Mouse (Mus musculus): Measurements from ENCODE around the gene Ext2.

The Ext2 gene

DNA sequence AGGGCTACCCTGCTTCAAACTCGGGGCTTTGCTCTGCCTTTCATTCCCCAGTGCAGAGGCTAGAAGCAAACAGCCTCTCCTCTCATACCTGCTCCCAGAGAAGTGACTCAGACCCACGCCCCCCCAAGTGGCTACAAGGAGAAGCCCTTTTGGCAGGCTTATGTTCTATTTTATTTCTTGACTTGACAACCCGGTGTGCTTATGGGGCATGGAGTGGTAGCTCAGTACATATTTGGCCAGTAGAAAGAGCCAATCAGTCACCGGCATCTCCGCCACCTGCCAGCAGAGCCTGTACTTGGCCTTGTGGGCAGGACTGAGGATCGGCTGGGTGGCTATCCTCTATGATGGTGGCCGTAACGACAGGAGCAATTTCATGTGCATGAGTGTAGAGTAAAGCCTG lies 85.2 kb downstream of the Ext2 start:
- no peak for DNase-seq (ENCODE audit: low read depth, low spot score)

DNA sequence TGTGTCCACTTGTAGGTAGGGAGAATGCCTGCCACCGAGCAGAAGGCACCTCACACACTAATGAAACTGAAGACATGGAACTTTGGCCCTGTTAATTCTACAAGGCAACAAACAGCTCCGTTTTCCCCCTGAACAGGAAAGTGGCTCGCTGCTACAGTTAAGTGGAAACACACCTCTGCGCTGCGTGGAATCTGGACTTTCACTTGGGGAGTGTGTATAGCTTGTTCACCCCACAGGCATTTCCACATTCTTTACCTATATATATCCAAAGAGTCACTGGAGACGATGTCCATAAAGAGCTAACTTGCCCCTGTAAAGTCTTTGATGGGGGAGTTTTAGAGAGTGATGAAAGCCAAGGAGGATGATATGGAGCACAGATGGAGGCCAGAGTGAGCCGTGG lies 89.7 kb downstream of the Ext2 start:
- no peak for DNase-seq (ENCODE audit: low read depth, low spot score)

DNA sequence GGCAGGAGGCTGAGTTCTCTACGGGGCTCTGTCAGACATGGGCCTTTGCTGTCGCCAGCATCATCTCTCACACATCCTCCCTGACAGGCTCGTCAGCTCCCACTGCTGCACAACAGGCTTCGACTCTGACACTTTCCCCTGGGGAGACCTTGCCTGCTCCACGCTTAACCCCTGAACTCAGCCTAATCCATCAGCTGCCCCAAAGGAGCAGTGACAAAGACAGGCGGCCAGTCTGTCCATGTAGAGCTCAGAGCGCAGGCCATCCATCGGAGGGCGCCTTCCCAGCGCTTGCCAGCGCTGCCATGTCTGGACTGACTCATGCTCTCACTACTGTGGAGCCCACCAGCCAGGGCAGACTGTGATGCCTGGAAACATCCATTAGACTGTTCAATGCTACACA lies 92.8 kb downstream of the Ext2 start:
- no peak for DNase-seq (ENCODE audit: low read depth, low spot score)

DNA sequence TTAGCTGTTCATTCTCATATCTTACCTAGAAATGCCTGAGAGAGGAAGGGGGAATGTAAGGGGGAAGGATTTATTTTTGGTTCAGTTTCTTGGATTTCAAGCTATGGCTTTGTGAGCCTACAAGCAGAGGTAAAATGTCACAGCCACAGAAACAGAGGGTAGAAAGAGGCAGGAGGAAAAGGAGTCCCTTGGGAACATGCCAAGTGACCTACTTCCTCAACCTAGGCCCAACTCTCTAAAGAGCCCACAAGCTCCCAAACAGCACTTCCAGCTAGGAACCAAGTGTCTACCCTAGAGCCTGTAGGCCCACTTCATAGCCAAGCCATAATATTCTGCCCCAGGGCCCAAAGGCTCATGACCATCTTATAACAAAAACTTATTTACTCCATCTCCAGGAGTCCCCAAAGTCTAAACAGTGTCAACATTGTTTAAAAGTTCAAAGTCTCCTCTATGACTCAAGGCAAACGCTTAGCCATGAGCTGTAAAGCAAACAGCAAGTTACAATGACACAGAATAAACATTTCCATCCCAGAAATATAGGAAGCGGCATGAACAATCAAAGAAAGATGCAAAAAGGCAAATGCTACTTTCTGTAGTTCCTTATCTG lies 99.1 kb downstream of the Ext2 start:
- DNase-seq (ENCODE audit: low read depth, low spot score): no peak

DNA sequence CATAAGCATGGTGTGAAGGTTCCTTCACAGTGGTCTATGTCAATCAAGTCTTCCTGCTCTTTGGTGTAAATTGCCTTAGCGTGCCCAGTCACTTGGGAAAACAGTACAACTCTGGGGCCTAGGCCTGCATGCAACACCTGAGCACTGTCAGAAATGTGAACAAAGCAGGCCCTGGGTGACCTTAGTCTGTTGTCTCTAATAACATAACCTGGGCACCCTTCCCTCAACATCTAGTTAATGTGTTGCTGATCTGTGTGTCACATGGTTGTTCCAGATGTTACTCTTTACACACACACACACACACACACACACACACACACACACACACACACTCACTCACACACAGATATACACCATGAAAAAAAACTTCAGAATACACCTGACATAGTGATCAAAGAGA lies 101.4 kb downstream of the Ext2 start:
- no peak for DNase-seq (ENCODE audit: low read depth, low spot score)

DNA sequence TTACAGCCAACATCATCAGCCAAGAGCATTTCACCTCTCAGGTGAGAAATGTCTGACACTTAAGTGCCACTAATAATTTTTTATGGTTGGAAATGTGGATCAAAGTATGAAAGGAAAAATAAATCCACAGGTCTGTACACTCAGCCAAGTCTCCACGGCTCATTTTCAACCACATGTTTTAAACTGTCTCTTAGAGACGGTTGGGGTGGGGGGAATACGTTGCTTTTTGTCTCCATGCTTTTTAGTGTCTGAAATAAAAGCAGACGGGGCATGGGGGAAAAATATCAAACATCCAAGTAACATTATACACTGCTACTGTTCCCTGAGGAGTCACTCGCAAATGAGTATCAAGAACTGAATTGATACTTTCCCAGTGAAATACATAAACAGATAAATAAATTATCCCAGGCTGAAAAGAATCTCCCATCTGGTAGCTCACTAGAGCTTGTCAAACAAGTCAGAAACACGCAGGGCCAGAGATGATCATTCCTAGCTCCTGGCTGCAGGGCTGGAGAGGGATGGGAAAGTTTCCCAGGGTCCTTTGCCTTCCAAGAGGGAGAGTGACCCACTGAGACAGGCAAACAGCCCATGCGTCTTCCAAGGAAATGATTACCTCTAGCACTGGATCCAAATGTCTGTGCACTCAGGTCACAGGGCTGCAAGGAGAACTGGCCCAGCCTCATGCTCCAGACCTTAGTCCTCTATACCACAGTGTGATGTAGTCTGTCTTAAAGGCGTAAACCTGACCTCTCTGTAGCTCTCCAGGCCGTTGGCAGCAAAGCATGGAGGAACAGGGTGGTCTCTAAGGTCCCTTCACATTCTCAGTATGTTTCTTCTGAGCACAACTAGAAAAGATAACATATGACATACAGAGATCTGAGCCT lies 102.3 kb downstream of the Ext2 start:
- no peak for DNase-seq (ENCODE audit: low read depth, low spot score)

DNA sequence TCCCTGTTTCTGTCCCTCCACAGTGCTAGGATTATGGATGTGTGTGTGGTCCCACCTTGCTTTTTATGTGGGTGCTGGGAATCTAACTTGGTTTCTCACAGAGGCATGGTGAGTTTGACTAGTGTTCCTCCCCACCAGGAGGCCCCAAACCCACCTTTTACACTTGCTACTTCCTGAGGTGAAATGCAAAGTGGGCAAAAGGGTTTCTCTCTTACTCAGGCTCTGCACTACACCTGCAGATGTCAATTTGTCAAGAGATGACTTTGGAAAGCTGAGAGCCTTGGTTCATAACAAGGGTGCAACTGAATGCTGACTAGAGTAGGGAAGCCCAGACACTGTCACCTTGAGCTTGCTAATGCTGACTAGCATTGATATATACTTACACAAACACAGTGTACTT lies 109.1 kb downstream of the Ext2 start:
- no peak for DNase-seq (ENCODE audit: low read depth, low spot score)

DNA sequence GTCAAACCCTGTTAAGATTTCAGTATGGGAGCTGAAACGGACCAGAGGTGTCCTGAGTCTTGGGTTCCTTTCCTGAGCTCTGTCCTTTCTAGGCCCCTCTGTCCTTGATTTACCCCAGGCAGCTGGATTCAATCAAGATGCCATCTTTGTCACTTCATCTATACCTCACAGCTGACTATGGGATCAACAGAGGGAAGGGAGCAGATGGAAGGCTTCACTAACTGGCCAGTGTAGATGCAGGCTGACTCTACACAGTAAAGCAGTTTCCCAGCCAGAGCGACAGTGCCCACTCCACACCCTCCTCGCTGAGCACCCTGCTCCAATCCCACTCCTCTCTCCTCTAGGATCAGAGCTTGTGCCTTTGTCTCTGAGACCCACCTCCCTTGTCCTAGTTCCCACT lies 110.9 kb downstream of the Ext2 start:
- DNase-seq (ENCODE audit: low read depth, low spot score): no peak

DNA sequence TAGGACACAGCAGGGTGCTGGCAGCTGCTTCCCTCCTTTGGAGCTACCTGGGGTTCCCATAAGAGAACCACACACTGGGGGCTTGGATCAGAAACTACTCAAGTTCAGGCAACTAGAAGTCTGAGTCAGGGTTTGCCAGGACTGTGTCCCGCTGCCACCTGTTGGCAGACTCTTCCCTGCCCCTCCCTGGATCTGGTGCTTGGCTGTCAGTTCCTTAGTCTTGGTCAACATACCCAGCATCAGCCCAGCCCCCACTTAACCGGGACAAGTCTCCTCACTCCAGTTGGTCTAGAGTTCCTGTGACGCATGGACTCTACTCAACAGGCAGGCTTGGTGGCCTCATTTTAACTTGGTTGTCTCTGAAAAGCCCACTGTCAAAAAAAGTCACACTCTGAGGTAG lies 112.7 kb downstream of the Ext2 start:
- no peak for DNase-seq (ENCODE audit: low read depth, low spot score)

DNA sequence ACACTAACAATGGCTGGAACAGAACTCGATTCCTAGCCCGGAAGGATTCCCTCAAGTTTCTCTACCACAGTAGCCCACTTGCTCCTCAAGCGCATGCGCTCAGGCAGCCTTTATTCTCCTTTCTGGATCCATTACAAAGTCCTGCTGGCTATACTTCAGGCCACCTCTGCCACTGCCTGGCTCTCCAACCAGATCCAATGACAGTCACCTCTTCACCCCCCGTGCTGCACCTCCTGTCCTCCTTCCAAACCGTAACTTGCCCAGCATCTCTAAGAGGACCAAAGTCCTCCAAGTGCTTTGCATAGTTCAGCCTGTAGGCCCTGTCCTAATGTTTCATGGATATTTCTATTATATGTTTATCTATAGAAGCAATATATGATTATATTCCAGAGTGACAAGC lies 113.1 kb downstream of the Ext2 start:
- DNase-seq (ENCODE audit: low read depth, low spot score): no peak

DNA sequence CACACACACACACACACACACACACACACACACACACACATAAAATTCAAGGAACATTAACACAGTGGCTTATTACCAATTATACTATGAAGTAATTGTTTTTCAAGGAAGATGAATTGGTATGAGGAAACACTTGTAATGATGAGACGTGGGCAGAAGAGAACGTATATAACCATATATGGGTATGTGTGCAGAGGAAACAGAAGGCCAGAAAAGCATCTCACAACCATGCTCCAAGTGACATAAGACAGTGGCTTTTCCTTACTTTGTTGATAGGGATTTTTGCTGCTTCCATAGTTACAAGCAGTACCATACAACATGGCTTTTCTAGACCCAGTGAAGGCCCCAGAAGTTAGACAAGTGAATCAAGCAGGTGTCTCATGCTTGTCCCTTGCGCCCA lies 115.5 kb downstream of the Ext2 start:
- no peak for DNase-seq (ENCODE audit: low read depth, low spot score)

DNA sequence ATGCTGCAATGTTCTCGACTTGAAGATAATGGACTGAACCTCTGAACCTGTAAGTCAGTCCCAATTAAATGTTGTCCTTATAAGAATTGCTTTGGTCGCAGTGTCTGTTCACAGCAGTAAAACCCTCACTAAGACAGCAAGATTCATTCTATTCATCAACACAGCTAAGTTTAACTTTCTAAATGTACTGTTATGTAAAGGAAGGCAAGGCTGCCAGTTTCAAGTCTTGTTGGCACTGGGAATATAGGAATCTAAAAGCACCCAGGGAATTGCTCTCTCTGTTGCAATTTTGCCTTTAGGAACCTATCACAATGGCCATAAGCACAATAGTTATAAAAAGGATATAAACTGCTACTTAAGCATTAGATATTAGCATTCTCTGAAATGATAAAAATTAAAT lies 116.0 kb downstream of the Ext2 start:
- DNase-seq (ENCODE audit: low read depth, low spot score): no peak

DNA sequence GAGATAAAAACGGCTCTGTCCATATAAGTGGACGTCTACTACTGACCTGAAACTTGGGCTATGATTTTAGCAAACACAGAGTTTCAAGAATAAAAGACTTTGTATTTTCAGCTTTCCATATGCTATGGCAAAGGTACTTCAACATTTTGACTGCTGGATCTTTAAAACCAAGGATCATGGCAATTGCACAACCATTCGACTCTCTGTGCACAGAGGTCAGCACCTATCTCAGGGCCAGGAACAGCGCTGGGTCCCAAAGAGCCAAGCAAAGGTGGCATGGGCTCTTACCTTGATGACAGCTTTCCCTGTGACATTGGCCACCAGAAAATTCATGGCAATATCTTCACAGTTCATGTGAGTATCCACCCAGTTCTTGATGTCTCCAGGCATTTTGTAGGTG lies 118.2 kb downstream of the Ext2 start:
- DNase-seq (ENCODE audit: low read depth, low spot score): no peak

DNA sequence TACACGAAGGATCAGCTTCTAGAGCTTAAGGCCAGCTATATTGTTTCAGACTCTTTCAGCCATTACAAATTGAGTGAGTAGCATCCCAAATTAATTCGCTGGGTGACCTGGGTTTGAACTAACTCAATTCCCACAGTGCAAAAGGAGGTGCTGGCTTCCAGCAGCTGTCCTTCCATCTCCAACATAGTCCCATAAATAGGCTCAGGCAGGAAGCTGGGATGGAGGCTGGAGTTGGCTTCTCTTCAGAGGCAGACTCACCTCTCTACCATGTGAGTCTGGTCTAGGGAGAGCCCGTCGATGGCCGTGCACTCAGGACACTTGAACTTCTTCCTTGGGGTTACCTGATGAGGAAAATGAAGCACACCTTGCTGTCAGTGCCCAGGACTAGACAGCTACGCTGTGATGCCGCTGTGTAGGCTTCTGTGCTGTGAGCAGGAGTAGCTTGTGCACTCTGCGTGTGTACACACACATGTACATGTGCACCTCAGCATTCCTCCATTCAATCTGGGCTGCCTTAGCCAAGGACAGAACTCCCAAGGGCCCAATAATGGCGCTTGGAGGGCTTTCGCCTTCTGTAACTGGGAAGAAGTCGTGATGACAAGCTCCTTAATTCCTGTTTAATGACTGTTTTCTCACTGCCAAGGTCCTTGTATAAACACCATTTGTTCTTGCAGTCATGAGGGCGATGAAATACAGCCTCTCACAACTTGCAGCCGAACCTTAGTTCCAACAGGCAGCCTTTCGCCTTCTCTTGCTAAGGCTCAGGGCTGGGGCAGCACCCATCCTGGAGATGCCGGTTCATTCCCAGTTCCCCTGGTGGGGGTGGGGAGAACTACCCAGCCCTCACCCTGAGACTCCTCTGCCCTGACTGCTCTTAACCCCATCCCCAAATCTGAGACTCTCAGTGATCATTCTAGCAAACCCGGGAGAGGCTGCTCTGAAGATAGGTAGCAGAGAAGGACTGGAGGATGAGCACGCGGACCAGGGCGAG lies 119.1 kb downstream of the Ext2 start:
- DNase-seq (ENCODE audit: low read depth, low spot score): no peak

DNA sequence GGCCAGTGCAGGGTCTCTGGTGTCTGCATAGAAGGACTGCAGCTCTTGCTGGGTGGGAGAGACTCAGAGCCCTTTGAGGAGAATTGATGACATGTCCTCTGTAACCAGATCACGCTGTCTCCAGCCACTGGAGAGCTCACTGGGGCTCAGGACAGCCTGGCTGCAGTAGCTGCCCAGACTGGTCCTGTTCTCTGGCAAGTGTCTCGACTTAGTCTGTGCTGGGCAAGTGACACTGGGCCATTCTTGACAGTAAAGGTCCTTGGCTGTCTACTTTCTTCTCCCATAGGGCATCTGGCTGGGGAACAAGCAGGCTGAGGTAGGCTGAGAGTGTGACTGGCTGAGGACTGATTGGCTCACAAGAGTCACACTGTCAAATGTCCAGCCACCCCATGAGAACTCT lies 123.0 kb downstream of the Ext2 start:
- DNase-seq (ENCODE audit: low read depth, low spot score): no peak

DNA sequence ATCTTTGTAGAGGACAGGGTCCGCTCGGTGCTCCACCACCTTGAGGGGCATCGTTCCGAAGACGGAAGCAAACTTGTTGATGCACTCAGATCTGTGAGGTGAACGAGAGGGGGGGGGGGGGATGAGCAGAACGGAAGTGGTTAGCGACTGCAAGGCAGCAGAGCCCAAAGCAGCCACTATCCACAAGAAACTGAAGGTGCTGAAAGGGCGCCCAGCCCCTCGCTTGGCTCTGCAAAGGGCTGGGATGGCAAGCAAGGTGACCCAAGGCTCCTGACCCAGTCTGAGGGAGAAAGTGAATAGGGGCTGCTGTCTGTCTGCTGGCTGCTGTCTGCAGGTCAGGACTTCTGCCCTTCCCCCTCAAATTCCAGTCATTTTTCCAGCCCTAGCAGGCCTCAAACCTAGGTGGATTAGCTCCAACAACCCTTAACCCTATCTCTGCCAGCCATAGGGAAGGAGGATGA lies 126.2 kb downstream of the Ext2 start:
- DNase-seq (ENCODE audit: low read depth, low spot score): peak; percentile 8

DNA sequence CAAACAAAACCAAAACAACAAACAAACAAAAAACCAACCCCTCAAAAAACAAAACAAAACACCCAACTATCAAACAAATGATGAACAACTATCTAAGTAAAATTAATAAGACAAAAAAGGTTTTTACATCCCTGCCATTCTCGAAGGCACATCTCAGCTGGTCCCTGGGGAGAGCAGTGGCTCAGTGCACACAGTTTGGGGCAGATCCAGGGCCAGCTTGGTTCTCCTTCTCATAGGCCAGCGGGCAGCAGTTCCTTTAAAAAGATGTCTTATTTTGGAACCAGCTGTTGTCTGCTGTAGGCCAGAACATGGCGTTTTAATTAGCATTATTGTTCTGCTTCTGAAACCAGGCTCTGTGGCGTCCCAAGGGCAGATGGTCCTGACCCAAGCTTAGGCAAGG lies 129.3 kb downstream of the Ext2 start:
- no peak for DNase-seq (ENCODE audit: low read depth, low spot score)

DNA sequence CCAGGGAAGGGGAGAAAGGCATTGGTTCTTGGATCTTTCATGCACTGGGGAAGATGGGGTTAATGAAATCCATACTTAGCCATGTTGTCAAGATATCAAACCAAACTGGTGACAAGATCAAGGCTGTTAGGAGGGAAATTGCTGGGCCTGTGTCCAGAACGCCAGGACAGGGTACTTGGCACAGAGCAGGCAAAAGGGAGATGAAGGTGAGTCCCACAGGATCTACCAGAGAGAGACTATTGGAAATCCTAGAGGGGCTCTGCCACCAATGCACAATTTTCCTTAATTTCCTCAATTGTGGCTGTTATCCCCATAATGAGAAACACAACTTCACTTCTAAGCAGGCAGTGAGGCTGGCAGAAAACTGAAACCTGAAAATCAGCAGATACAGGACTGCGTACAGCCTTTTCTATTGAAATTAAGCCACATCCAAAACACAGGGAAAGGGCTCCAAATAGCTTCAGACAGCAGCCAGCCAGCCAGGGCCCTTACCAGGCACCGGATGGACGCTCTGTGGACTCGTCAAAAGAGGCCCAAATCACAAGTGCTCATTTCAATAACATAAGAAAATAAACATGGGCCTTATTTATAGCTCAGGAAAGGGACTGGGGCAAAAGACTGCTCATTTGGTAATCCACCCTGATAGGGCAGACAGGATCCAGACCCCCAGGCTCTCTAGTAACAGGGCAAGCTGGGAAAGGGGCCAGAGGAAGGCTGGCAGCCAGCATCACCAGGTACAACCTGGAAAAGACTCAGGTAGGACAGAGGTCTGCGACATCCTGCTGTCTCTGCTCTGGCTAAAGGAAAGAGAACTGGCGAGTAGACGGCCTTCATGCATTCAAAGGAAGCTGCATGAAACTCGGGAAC lies 132.1 kb downstream of the Ext2 start:
- no peak for DNase-seq (ENCODE audit: low read depth, low spot score)

DNA sequence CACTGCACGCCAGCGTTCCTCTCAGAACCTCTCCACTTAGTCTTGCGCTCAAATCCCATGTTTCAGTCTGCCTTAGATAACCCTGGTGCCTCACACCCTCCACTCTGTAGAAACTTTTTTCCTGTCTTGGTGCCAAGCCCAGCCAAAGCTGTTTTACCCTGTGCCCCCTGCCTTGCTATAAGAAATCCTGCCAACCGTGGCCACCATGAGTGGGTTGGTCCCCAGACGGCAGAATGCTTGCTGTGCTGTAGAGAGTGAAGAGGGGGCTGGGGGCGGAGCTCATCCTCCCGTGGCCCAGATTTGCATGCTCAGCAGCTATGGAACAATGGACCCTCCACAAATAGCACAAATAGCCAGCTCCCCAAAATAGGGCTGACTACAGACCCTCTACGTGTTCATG lies 138.7 kb downstream of the Ext2 start:
- DNase-seq (ENCODE audit: low read depth, low spot score): no peak

DNA sequence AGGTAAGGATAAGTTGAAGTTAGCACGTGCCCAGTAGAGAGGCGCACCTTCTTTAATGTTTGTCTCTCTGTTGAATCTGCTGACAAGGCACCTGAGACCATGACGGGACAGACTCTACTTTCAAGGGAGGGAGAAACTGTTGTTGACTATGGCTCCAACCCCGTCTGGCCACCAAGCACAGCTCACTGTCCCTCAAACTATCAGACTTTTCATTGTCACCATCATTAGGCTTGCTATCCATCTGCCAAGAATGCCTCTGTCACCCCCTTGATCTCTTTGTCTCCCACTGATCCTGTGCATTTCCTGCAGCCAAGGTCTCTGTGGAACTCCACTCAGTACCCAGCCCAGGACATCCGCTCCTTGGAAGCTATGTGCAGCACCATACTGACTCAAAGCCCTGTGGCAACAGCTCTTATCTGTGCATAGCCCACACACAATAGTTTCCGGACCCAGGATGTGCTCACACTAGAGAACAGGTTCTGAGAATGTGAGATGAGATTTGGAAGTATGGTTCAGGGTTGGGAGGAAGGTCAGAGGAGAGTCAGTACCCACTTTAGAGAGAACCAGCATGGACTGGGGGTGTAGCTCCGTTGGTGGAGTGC lies 139.7 kb downstream of the Ext2 start:
- no peak for DNase-seq (ENCODE audit: low read depth, low spot score)

DNA sequence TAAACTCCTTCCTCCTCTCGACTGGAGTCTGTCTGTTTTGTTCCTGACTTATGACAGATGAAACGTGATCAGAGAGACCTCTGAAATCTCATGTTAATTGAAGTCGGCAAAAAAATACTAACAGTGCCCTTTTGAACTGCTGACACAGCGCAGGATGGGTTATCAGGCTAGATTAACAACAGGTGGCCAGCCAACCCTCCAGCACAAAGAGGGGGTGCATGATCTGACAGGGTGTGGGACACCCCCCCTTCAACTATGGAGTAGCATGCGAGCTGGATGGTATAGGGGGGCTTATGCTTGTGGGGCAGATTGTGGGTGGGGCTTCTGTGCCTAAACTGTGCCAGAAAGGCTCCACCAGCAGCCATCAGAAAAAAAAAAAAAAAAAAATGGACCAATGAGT lies 141.0 kb downstream of the Ext2 start:
- DNase-seq (ENCODE audit: low read depth, low spot score): no peak

Measured in ES-CJ7 (cell line).